Mouse (Mus musculus) frontal cortex, adult (tissue): ENCODE measurements around the gene Mrps16.

Experiments
- ATAC-seq: cut with Nextera tagmentation; 2 replicates; pipeline ENCODE4 v1.9.2; 2017; ENCODE audit warnings: mild to moderate bottlenecking, moderate library complexity, mixed read lengths; ENCODE audit not compliant: low TSS enrichment

Mrps16 gene

GRCm38 (mm10) chr14:20393205-20393913 is at the start of gene Mrps16:
Gene Mrps16, minus strand, starts transcription at chr14:20393634.
- ATAC-seq = peak; percentile 93

- ATAC-seq = no peak
Observed at GRCm38 (mm10) chr14:20442252-20442651, 48.8 kb upstream of the Mrps16 start.

GRCm38 (mm10) chr14:20436976-20437375 is 43.5 kb upstream of the Mrps16 start:
- ATAC-seq = peak; percentile 80

DNA sequence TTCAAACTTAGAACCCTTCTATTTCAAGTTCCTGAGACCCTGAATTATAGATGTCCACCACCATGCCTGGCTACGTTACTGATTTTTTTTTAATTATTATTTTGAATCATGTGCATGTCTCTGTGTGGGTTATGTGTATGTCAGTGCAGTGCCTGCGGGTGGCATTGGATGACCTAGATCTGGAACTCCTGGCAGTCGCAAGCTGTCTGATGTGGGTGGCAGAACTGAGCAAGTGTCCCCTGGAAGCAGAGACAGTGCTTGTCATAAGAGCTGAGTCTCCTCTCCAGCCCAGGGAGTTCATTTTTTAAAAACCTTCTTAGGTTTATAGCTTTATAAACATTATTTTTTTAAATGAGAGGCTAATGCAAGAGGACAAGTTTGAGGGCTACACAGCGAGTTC is 39.0 kb upstream of the Mrps16 start:
- peak; percentile 80 for ATAC-seq

DNA sequence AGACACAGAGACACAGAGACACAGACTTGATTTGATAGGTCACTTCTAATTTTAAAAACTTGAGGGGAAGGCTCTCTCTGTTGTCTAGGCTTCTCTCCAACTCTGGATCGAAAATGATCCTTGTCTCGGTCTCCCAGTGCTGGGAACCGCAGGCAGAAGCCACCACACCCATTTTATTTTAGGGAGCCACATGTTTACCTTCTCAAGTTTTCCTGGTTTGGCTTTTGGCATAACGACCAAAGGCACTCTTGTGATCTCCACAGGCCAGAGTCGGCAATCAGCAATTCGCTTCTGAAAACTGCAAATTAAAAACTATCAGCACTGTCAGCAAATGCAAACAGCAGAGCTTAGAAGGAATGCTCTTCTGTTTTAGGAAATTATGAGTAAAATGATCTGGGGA is 38.3 kb upstream of the Mrps16 start:
- ATAC-seq = no peak

DNA sequence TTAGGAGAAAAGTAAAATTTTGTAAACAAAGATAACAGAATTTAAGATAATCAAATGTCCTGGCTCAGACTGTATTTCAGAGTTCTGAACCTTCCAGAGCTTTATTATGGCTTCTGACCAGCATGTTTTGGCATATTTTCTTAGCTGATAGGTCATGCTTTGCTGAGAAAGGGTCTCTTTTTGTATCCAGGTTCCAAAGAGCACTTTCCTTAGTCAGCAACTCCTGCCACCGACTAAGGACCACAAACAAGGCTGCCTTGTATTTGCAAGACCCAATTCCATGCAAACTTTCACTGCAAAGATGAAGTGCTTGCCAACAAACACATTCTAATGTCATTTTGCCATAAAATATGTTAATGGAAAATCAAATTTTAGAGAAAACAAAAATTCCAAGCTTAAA is 36.4 kb upstream of the Mrps16 start:
- ATAC-seq = no peak

DNA sequence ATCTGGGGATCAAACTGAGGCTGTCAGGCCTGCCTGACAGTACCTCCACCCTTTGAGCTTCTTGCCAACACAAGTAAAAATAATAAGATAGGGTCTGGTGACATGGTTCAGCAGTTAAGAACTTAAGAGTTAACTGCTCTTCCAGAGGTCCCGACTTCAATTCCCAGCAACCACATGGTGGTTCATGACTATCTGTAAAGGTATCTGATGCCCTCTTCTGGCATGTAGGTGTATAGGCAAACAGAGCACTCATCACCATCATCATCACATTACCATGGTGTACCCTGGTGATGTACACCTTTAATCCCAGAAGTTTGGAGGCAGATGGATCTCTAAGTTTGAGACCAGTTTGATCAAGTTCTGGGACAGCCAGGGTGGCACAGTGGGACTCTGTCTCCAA is 35.2 kb upstream of the Mrps16 start:
- ATAC-seq = no peak

DNA sequence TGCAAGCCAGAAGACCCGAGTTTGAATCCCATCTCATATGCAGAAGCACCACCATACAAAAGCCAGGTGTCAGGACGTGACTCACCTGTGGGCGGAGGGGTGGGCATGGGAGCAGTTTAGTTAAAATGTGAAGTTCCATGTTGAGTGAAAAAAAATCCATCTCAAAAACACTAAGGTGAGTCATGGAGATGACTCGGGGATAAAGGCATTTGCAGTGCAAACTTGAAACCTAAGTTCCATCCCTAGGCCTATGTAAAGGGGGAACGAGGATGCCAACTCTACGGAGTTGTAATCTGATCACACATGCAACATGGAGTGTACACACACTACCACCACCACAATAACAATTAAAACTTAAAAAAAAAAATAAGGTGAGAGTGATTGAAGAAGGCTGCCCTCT is 29.6 kb upstream of the Mrps16 start:
- no peak for ATAC-seq

DNA sequence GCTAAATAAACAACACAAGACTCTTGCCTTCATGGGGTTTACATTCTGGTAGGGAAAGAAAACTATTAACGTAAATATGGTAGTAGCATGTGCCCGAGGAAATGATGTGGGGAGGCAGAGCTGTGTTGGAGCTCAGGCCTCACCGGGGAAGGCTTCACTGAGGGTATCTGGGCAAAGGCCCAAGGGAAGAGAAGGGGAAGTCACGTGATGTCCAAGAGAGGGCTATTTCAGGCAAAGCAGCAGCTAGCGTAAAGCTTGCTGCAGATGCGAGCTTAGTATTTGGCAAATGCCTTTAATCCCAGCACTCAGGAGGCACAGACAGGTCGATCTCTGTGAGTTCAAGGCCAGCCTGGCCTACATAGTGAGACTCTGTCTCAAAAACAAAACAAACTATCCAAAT is 28.8 kb upstream of the Mrps16 start:
- ATAC-seq = no peak

GRCm38 (mm10) chr14:20400071-20400470 is 6.6 kb upstream of the Mrps16 start:
- peak; percentile 86 for ATAC-seq

DNA sequence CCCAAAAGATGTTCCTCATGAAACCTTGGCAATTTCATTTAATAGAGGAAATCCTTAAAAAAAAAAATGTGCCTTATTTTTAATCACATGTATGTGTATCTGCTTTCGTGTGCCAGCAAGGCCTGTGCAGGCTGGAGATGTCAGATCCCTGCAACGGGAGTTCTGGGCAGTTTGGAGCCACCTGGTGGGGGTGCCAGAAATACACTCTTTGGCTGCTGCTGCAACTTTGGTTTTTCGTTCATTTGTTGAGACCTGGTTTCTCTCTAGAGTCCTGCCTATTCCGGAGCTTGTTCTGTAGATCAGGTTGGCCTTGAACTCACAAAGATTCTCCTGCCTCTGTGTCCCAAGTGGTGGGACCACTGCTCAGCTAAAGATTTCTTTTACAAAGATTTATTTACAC is 5.4 kb upstream of the Mrps16 start:
- ATAC-seq = 0 out of 2 replicates have a peak, but pooled peaks have one; percentile 46

DNA sequence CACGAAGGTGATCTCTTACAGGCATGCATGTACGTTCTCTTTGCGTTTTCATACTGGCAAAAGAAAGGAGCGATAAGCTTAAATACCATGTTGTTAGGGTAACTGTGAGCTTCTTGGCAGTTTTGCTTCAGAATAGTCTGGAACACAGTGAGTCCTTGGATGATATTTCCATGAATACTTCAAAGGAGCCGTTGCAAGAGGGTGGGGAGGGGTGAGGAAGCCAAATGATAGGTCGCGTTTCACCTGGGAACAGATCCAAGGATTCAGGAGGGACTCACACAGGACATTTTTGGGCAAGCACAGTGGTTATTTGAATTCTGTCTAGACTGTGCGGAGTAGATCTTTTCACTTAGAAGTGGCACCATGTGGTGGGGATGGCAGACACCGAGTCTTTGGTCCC is 3.8 kb upstream of the Mrps16 start:
- ATAC-seq = no peak

- no peak for ATAC-seq
Observed at GRCm38 (mm10) chr14:20392326-20392725, 1.1 kb downstream of the Mrps16 start.

- no peak for ATAC-seq
Observed at GRCm38 (mm10) chr14:20389446-20390079, 3.9 kb downstream of the Mrps16 start.

GRCm38 (mm10) chr14:20388441-20389129 is 4.8 kb downstream of the Mrps16 start, which contains the start of gene Dnajc9:
Gene Dnajc9, minus strand, starts transcription at chr14:20388910.
- ATAC-seq = peak; percentile 69

- no peak for ATAC-seq
Observed at GRCm38 (mm10) chr14:20379753-20380430, 13.5 kb downstream of the Mrps16 start.

GRCm38 (mm10) chr14:20379087-20379640 is 14.3 kb downstream of the Mrps16 start:
- no peak for ATAC-seq

GRCm38 (mm10) chr14:20378313-20379061 is 14.9 kb downstream of the Mrps16 start:
- ATAC-seq = peak; percentile 81

DNA sequence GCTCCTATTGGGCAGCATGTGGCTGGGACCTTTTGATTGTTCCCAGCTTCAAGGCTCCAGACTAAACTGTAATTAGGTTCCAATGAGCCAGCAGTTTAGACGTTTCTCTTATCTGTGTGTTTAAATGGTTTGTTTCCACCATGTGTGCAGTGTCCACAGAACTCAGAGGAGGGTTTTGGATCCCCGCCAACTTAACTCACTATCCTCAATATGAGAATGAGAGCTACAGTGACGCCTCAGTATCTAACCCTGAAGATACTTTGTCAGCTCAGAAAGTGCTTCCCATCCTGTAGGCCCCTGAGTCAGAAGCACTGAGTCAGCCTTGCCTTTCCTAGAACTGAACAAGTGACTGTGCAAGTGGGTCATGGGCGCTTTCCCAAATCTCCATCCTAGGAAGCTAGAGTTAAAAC is 16.3 kb downstream of the Mrps16 start:
- 0 out of 2 replicates have a peak, but pooled peaks have one; percentile 39 for ATAC-seq

- ATAC-seq = no peak
Observed at GRCm38 (mm10) chr14:20371854-20372253, 21.6 kb downstream of the Mrps16 start.

- no peak for ATAC-seq
Observed at GRCm38 (mm10) chr14:20370798-20371197, 22.6 kb downstream of the Mrps16 start.
